Mouse (Mus musculus) erythroblast, embryonic 14.5 days (primary cell): ENCODE results near the gene Susd2.

Source experiments
- GATA1 ChIP-seq: IDR thresholded peaks from 2 replicates; pipeline ENCODE4 v1.6.1; 2012; ENCODE audit warnings: low read length, inconsistent platforms, mixed read lengths
- TAL1 ChIP-seq: IDR thresholded peaks from 3 replicates; pipeline ENCODE4 v1.6.1; 2012; ENCODE audit warnings: low read length, inconsistent platforms, mixed read lengths

- TF ChIP-seq GATA1: no peak
- TF ChIP-seq TAL1: no peak
These were observed 11.2 kb downstream of the Susd2 start for GRCm38 (mm10) chr10:75632633-75633032.
